Mouse (Mus musculus) intestine, postnatal 0 days (tissue): ENCODE measurements at regions not wholly inside any gene's neighbourhood (a gene's known extent, or its start where the extent isn't known, plus 50 kb on each side); places are given as distances from the start of the nearest gene placed in this dataset.

Source experiments
- ATAC-seq: fragments of 200-750 bp; cut with Nextera tagmentation; 2 replicates; pipeline ENCODE4 v1.8.0; 2017; ENCODE audit warnings: mild to moderate bottlenecking, moderate TSS enrichment, moderate library complexity
- H3K27ac ChIP-seq: fragments of 300-500 bp; sonication (generic); 2 replicates; pipeline ENCODE4 v1.5.1; 2014; ENCODE audit warnings: mild to moderate bottlenecking, low read depth, low read length, moderate library complexity
- H3K27me3 ChIP-seq: fragments of 300-500 bp; sonication (generic); replicated peaks from 2 replicates; pipeline ENCODE4 v1.6.1; 2014; ENCODE audit warnings: low read length, mixed read lengths; ENCODE audit not compliant: control insufficient read depth, insufficient read depth
- H3K36me3 ChIP-seq: fragments of 300-500 bp; sonication (generic); 2 replicates; pipeline ENCODE4 v1.6.1; 2014; ENCODE audit warnings: mild to moderate bottlenecking, moderate library complexity; ENCODE audit not compliant: control insufficient read depth, insufficient read depth
- H3K4me1 ChIP-seq: fragments of 300-500 bp; sonication (generic); replicated peaks from 2 replicates; pipeline ENCODE4 v1.6.1; 2014; ENCODE audit warnings: antibody characterized with exemption, low read length, mixed read lengths; ENCODE audit not compliant: control insufficient read depth, insufficient read depth
- H3K4me2 ChIP-seq: fragments of 300-500 bp; sonication (generic); replicated peaks from 2 replicates; pipeline ENCODE4 v1.6.1; 2014; ENCODE audit warnings: low read depth, mild to moderate bottlenecking, moderate library complexity
- H3K4me3 ChIP-seq: fragments of 300-500 bp; sonication (generic); 2 replicates; pipeline ENCODE4 v1.5.1; 2014; ENCODE audit warnings: low read depth, low read length
- H3K9ac ChIP-seq: fragments of 300-500 bp; sonication (generic); 2 replicates; pipeline ENCODE4 v1.6.1; 2014; ENCODE audit warnings: mild to moderate bottlenecking, low read depth, low read length
- H3K9me3 ChIP-seq: fragments of 300-500 bp; sonication (generic); 2 replicates; pipeline ENCODE4 v1.6.1; 2016; ENCODE audit warnings: mixed run types; ENCODE audit not compliant: control insufficient read depth
- CTCF ChIP-seq: sonication (generic); IDR thresholded peaks from 2 replicates; pipeline ENCODE4 v1.5.1; 2016; ENCODE audit warnings: low read depth, mild to moderate bottlenecking, control low read depth, antibody characterized with exemption, moderate library complexity
- WGBS: fragments of 180-500 bp; shearing (Covaris S2); extraction: QIAGEN DNeasy Blood & Tissue Kit; methylation state at CpG from one replicate; pipeline ENCODE4 v1.1.7; 2014; 5-methylcytosine and 5-hydroxymethylcytosine counted together

GRCm38 (mm10) chr9:120646806-120647667 is 75.8 kb downstream of the Rpl14 start:
- no peaks in the 10 kb centered on the region for H3K36me3 ChIP-seq
- 82% methylated on average over 10 of the region's 10 CpGs for WGBS
- ATAC-seq, result no peak
- H3K4me2 ChIP-seq, result no peak overlapping the region
- H3K27me3 ChIP-seq, result no peaks in the 10 kb centered on the region
- H3K9ac ChIP-seq, result no peak overlapping the region
- H3K4me1 ChIP-seq, result no peaks in the 10 kb centered on the region
- no peak overlapping the region for H3K27ac ChIP-seq
- TF ChIP-seq CTCF, result no peak
- no peak overlapping the region for H3K4me3 ChIP-seq
- no peaks in the 10 kb centered on the region for H3K9me3 ChIP-seq

GRCm38 (mm10) chr9:120647668-120647955 is 76.4 kb downstream of the Rpl14 start:
- Histone ChIP-seq H3K4me2 (no peak overlapping the region), H3K27me3 (no peaks in the 10 kb centered on the region), H3K4me3 (no peak overlapping the region), H3K4me1 (no peaks in the 10 kb centered on the region), H3K9me3 (no peaks in the 10 kb centered on the region), H3K27ac (no peak overlapping the region), H3K9ac (no peak overlapping the region), H3K36me3 (no peaks in the 10 kb centered on the region)
- TF ChIP-seq CTCF, result no peak
- WGBS, result 75% methylated on average over 7 of the region's 7 CpGs
- no peak for ATAC-seq

GRCm38 (mm10) chr9:120652733-120653132 is 81.5 kb downstream of the Rpl14 start:
- Histone ChIP-seq H3K4me2 (no peak overlapping the region), H3K4me1 (no peaks in the 10 kb centered on the region), H3K9ac (no peak overlapping the region), H3K27ac (no peak overlapping the region), H3K27me3 (no peaks in the 10 kb centered on the region), H3K9me3 (no peaks in the 10 kb centered on the region), H3K4me3 (no peak overlapping the region), H3K36me3 (no peaks in the 10 kb centered on the region)
- WGBS, result 68% methylated on average over 14 of the region's 14 CpGs
- no peak for ATAC-seq
- no peak for TF ChIP-seq CTCF

DNA sequence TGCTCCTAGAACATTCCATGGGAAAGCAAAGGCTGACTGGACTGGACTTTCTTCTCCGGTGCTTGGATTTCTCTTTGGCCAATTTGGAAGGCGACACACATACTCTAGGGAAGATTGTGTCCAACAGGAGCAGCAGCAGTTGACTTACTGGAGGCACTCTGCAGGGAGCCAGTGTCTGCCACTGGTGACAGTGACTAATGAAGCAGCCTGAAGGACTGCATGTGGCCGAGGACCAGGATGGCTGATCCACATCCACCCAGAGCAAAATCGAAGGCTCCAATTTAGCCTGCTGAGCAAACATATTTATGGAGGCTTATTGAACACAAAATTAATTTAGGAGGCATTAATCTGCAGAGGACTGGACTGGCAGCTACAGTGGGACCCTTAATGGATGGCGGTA is 81.9 kb downstream of the Rpl14 start:
- no peak overlapping the region for H3K27ac ChIP-seq
- H3K4me3 ChIP-seq, result no peak overlapping the region
- no peaks in the 10 kb centered on the region for H3K27me3 ChIP-seq
- H3K4me2 ChIP-seq, result no peak overlapping the region
- no peak overlapping the region for H3K9ac ChIP-seq
- H3K4me1 ChIP-seq, result no peaks in the 10 kb centered on the region
- no peak for ATAC-seq
- no peak for TF ChIP-seq CTCF
- no peaks in the 10 kb centered on the region for H3K9me3 ChIP-seq
- WGBS, result 58% methylated on average over 5 of the region's 5 CpGs
- H3K36me3 ChIP-seq, result no peaks in the 10 kb centered on the region

DNA sequence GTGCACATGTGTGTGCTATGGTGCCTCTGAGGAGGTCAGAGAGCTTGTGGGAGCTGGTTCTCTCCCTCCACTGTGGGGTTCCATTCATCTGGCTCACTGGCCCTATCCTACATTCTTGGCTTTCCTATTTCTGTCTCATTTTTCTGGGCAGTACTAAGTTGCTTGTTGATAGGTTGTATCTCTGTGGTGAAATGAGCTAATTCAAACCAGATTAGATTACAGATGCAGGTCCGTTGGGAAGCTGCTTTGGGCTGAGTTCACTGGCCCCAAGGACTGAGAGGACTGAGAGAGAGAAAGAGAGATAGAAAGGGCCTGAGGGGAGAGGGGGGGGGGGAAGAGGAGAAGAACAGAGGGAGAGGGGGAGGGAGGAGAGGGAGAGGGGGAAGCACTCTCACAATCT is 83.5 kb downstream of the Rpl14 start:
- TF ChIP-seq CTCF, result no peak
- Histone ChIP-seq H3K36me3 (no peaks in the 10 kb centered on the region), H3K9me3 (no peaks in the 10 kb centered on the region), H3K9ac (no peak overlapping the region), H3K4me1 (no peaks in the 10 kb centered on the region), H3K4me3 (no peak overlapping the region), H3K27me3 (no peaks in the 10 kb centered on the region), H3K4me2 (no peak overlapping the region), H3K27ac (no peak overlapping the region)
- WGBS, result 35% methylated on average over 1 of the region's 1 CpGs
- no peak for ATAC-seq

- no peaks in the 10 kb centered on the region for H3K4me1 ChIP-seq
- no peak for ATAC-seq
- H3K4me2 ChIP-seq, result no peak overlapping the region
- no peak overlapping the region for H3K27ac ChIP-seq
- no peaks in the 10 kb centered on the region for H3K27me3 ChIP-seq
- no peaks in the 10 kb centered on the region for H3K36me3 ChIP-seq
- H3K4me3 ChIP-seq, result no peak overlapping the region
- no peaks in the 10 kb centered on the region for H3K9me3 ChIP-seq
- H3K9ac ChIP-seq, result no peak overlapping the region
- TF ChIP-seq CTCF, result peak; percentile 81
- 18% methylated on average over 5 of the region's 6 CpGs for WGBS
These were observed 85.7 kb downstream of the Rpl14 start for GRCm38 (mm10) chr9:120656976-120657375.

DNA sequence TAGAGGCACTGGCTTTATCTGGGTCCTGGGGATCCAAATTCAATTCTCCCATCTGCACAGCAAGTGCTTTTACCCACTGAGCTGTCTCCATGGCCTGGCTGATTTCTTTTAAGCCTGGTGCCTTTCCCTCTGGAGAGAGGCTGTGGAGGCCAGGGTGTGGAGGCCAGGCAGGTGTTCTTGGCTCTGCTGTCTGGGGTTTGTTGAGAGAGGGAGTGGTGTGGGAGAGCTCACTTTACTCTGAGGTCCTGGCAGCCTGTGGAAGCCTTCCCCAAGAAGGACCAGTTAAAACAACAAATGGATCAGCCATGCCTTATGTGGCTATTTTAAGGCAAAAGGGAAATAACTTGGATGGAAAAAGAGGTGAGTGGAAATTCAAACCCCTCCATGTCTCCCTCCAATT is 86.5 kb downstream of the Rpl14 start:
- ATAC-seq, result no peak

More for the DNA sequence above, 86.5 kb downstream of the Rpl14 start:
- H3K36me3 ChIP-seq, result no peaks in the 10 kb centered on the region
- no peaks in the 10 kb centered on the region for H3K27me3 ChIP-seq
- H3K9ac ChIP-seq, result no peak overlapping the region
- H3K4me1 ChIP-seq, result no peaks in the 10 kb centered on the region
- no peak overlapping the region for H3K4me3 ChIP-seq
- H3K4me2 ChIP-seq, result no peak overlapping the region
- no peak overlapping the region for H3K27ac ChIP-seq
- no peaks in the 10 kb centered on the region for H3K9me3 ChIP-seq
- no peak for TF ChIP-seq CTCF
